Mouse (Mus musculus): ENCODE data around the gene Sec14l4.
"Not testable (repeated sequence)": the region's sequence is repeated elsewhere in the genome, so short reads cannot be mapped to it uniquely, and the experiment has no call there.

The Sec14l4 gene

GRCm38 (mm10) chr11:4031126-4031941, at the start of gene Sec14l4:
Sec14l4 (plus strand) TSS chr11:4031462.
- in situ Hi-C loops (cut with MboI; ENCODE audit: low sequenced_read_pairs), result no loop called here

GRCm38 (mm10) chr11:3981536-3981935, 49.7 kb upstream of the Sec14l4 start:
- in situ Hi-C loops (cut with MboI; ENCODE audit: low sequenced_read_pairs), result no loop called here

DNA sequence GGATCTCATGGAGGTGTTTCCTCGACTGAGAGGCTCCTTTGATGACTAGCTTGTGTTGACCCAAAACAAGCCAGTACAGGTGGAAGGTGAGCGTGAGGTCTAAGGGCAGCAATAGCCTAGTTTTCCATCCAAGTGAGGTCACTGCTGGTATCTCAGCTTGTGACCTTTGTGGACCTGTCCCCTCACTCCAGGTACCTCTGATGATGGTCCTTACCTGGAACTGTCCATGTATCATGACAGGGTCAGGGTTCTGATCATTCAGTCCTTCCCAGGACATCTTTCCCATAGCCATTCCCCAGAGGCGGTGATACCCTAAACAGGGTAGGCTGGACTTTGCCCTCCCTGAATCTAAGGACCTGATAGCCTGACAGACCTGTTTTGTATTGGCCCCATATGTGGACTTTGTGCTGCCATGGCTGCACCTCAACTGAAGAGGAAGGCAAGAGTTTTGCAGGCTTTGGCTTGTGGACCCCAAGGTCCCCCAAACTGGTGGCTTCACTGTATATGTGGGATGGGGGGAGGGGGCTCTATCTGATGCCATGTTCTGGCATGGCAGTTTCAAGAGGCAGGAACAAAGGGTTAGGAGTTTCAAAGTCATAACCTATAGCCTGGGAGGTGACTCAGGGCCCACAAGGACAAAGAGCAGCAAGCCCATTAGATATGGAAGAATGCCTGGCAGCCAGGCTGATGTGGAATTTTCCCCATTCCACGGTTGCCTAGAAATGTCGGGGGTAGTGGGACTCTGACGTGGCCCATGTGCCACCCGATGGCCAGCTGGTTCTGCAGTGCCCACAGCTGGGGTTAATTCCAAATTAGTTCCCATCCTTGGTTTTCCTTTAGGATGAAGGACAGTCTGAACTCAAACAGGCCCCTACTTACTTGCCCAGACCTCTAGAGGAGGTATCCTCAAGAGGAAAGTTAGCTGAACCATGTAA, 48.7 kb upstream of the Sec14l4 start:
- in situ Hi-C loops (cut with MboI; ENCODE audit: low sequenced_read_pairs), result no loop called here

GRCm38 (mm10) chr11:3983291-3983862, 47.9 kb upstream of the Sec14l4 start, which contains the start of gene Gal3st1:
Gal3st1 (plus strand) TSS chr11:3983636.
- in situ Hi-C loops (cut with MboI; ENCODE audit: low sequenced_read_pairs), result no loop called here

DNA sequence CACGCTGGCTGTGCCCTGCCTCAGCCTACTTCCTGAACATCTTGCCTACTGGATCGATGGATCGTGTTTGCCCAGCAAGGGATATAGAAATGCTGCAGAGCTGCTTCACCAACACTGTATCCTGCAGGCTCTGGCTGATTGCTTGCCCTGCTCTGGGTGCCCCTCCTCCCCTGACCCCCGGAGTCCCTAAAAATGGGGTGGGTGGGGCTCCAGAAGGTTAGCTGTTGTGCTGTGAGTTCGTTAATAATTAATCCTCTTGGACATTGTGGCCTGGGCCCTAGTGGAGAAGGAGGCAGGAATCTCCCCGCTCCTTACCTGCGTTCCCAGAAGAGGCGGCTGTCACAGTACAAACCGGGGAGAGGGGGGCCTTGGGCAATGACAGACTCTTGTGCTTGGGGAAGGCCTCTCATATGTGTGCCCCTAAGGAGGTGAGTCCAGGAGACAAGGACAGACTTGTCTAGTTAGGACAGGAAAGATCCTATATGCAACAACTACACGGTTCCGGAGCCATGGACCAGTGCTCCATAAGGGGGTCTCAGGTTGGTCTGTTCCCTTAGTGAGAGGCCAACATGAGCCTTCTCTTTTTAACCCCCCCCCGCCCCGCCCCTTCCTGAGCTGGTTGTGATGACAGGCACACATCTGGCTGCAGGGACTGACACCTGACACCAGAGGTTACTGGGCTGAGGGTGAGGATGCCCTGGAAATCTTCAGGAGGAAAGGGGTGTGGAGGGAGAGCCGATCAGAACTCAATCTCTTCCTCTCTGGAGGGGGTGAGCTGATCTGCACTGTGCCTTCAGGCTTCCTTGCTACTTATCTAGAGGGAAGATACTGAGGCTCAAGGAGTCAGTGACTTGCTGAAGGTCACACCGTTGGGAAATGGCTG, 47.2 kb upstream of the Sec14l4 start:
- in situ Hi-C loops (cut with MboI; ENCODE audit: low sequenced_read_pairs), result no loop called here

DNA sequence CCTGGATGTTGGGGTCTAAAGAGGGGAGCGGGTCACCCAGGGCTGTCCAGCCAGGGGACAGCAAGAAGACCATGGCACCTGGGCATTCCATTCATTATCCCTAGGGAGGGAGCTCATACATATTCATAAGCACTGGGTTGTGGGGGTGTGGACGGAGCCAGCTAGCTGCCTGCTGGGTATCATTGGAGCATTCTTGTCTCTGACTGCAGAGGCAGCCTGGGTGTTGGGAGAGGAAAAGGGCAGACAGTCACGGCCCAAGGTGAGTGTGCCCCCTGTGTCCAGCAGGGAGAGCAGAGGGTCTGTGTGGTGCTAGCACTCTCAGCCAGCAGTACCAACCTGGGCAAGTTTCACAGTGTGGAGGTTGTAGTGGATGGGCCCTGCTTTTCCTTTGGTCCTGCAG, 41.5 kb upstream of the Sec14l4 start:
- in situ Hi-C loops (cut with MboI; ENCODE audit: low sequenced_read_pairs), result no loop called here

- in situ Hi-C loops (cut with MboI; ENCODE audit: low sequenced_read_pairs), result no loop called here
These were observed 38.1 kb upstream of the Sec14l4 start for GRCm38 (mm10) chr11:3993132-3993531.

DNA sequence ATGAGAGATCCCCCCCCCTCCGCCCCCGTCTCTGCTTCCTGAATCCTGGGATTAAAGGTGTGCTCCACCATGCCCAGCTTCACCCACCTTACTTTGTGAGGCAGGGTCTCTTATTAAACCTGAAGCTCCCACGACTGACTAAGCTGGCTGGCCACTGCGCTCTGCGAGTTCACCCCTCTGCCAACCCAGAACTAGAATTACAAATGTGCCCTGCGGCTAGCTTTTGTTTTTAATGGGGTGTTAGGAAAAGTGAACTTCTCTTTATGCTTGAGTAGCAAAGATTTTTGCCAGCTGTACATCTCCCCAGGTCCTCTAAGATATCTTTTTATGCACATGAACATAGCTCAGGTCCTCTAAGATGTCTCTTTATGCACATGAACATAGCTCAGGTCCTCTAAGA, 37.3 kb upstream of the Sec14l4 start:
- in situ Hi-C loops (cut with MboI; ENCODE audit: low sequenced_read_pairs), result no loop called here

- in situ Hi-C loops (cut with MboI; ENCODE audit: low sequenced_read_pairs), result no loop called here
These were observed 35.8 kb upstream of the Sec14l4 start for GRCm38 (mm10) chr11:3995511-3995910.

GRCm38 (mm10) chr11:3996840-3997239, 34.4 kb upstream of the Sec14l4 start:
- in situ Hi-C loops (cut with MboI; ENCODE audit: low sequenced_read_pairs), result no loop called here

GRCm38 (mm10) chr11:3997978-3998720, 33.1 kb upstream of the Sec14l4 start:
- in situ Hi-C loops (cut with MboI; ENCODE audit: low sequenced_read_pairs), result no loop called here

DNA sequence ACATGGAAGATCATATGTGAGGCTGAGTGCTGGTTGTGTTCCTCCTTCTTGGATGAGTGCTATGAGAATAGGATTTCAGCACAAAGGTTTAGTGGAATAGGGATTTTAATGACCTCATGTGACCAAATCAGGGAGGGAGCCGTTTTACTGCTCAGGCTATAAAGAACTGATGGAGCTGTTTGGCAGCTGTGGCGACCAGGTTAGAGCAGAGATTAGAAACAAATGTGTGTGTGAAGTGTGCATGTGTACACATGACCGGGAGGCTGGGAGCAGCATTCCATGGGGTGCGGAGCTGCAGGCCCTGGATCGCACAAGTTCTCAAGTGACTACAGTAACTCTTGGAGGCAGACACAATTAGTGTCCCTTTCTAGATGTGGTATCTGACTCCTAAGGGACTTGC, 31.7 kb upstream of the Sec14l4 start:
- in situ Hi-C loops (cut with MboI; ENCODE audit: low sequenced_read_pairs), result no loop called here

GRCm38 (mm10) chr11:4001603-4002002, 29.7 kb upstream of the Sec14l4 start:
- in situ Hi-C loops (cut with MboI; ENCODE audit: low sequenced_read_pairs), result no loop called here

DNA sequence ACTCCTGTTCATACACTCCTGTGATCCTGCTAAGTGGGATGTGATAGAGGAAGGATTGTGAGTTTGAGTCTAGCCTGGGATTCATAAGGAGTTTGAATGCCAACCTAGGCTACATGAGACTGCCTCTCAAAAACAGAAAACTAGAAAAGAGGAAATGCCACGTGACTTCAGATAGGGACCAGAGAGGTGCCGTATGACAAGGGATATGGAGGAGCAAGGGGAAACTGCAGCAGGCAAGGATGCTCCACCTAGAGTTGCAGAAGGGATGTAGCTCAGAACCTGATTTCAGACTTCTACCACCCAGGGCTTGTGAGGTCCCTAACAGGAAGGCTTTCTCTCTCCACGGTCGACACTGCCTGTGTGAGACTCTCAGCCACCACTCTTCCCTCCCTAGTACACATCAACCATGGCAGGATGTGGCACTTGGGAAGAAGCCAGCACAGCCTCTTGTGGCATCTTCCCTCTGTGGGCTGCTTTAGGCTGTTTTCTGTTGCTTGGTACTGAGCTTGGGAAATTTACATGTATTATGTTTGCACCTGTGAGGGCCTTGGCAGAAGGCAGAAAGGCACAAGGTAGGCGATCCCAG, 25.9 kb upstream of the Sec14l4 start:
- in situ Hi-C loops (cut with MboI; ENCODE audit: low sequenced_read_pairs), result loop anchor here (5.0 kb wide), 1 partner anchor 72 kb away; no protein-coding TSS in a partner anchor

DNA sequence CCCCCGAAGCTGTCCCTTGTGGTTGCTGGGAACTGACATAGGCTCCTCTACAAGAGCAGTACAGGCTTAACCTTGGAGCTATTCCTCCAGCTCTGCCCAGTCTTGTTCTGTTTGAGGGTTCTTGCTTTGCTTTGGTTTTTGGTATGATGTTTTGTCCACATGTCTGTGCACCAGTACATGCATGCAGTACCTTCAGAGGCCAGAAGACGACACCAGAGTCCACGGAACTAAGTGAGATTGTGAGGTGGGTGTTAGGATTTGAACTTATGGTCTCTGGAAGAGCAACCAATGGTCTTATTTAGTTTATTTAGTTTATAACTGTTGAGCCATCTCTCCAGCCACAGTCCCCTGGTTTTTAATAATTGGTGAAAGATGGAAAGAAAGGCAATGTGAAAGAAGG, 24.8 kb upstream of the Sec14l4 start:
- in situ Hi-C loops (cut with MboI; ENCODE audit: low sequenced_read_pairs), result loop anchor here (5.0 kb wide), 1 partner anchor 71 kb away; no protein-coding TSS in a partner anchor

GRCm38 (mm10) chr11:4012616-4013015, 18.6 kb upstream of the Sec14l4 start:
- in situ Hi-C loops (cut with MboI; ENCODE audit: low sequenced_read_pairs), result no loop called here

DNA sequence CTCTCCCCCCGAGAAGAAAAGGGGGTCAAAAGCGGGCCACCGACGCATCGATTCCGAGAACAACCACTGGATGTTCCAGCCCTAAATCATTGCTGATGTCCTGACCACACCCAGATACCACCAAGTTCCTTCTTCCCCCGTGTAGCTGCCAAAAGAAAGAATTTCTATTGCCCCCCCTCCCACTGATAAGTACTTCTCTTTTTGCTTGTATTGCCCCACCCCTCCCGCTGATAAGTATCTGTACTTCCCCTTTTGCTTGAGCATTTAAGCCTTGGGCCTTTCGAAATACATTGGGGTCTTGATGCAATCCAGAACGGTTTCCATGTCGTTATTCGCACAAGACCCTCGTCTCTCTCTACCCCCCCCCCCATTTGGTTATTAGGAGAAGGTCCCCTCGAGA, 15.5 kb upstream of the Sec14l4 start:
- in situ Hi-C loops (cut with MboI; ENCODE audit: low sequenced_read_pairs), result not testable (repeated sequence)

DNA sequence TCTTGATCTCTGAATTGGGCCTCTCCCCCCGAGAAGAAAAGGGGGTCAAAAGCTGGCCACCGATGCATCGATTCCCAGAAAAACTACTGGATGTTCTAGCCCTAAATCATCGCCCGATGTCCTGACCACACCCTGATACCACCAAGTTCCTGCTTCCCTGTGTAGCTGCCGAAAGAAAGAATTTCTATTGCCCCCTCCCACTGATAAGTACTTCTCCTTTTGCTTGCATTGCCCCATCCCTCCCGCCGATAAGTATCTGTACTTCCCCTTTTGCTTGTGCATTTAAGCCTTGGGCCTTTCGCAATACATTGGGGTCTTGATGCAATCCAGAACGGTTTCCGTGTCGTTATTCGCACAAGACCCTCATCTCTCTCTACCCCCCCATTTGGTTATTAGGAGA, 9.2 kb upstream of the Sec14l4 start:
- in situ Hi-C loops (cut with MboI; ENCODE audit: low sequenced_read_pairs), result not testable (repeated sequence)

DNA sequence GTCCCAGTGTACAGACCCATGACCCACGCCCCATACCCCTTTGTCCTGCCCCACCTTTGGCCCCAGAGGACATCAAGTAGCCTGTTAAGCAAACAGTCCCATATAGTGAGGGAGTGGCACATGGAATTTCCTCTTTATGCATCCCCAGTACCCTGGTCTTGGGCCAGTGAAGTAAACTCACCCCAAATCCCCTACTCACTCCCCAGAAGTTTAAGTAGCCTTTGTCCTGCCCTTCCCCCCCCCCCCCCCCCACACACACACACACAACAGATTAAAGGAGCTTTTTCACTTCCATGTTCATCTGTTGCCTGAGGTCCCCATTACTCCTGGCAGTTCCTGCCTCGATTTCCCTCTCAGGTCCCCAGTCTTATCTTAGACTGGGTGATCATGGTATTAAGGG, 7.9 kb upstream of the Sec14l4 start:
- in situ Hi-C loops (cut with MboI; ENCODE audit: low sequenced_read_pairs), result no loop called here
